Comparison of ENCODE assay signal across 7 mouse cellular contexts in genomic region chr19:12597073-12597405, GRCm38 (mm10). TPM values are rescaled to one million over a fixed set of nuclear protein-coding genes. Genes with fewer than 3 reads are reported as not detected.
DNase-seq lines count a peak whose midpoint lies in the region; ATAC-seq and TF ChIP-seq lines count a peak whose summit lies in the region.

No protein-coding gene starts in this region.

- no peak for ATAC-seq in liver, embryonic 12.5 days
- no peak for ATAC-seq in forebrain, postnatal 0 days
- no peak for ATAC-seq in midbrain, embryonic 16.5 days

- no peak for TF ChIP-seq CTCF in forebrain, postnatal 0 days (IDR thresholded peaks at IDR 0.05; ENCODE audit: low read depth)
- no peak for TF ChIP-seq CTCF in kidney, adult 2 months (conservative IDR thresholded peaks at IDR 0.05; ENCODE audit: insufficient read depth, insufficient read length, low read depth, low read length)

- no peak overlapping the region for H3K4me3 ChIP-seq in liver, embryonic 12.5 days
- H3K4me3 ChIP-seq in forebrain, postnatal 0 days (ENCODE audit: low read depth, low read length): peak overlapping the region; percentile 71
- H3K4me3 ChIP-seq in kidney, adult 2 months (ENCODE audit: insufficient read depth, low read depth, low read length): peak overlapping the region; percentile 81
- H3K4me3 ChIP-seq in midbrain, embryonic 16.5 days (ENCODE audit: low read depth, low read length): peak overlapping the region; percentile 64

- peaks cover 11% of the 10 kb centered on the region; the same call in 1 of the 2 replicates for H3K4me1 ChIP-seq in liver, embryonic 12.5 days
- H3K4me1 ChIP-seq in forebrain, postnatal 0 days (ENCODE audit: insufficient read depth): 0 out of 2 replicates have a peak, but pooled peaks cover 7% of the 10 kb centered on the region
- peaks cover 2% of the 10 kb centered on the region; the same call in 1 of the 2 replicates for H3K4me1 ChIP-seq in kidney, adult 2 months (ENCODE audit: control insufficient read depth, insufficient read depth, low read length)
- H3K4me1 ChIP-seq in midbrain, embryonic 16.5 days (ENCODE audit: control insufficient read depth, insufficient read depth, low read length): peaks cover 13% of the 10 kb centered on the region

- H3K36me3 ChIP-seq in liver, embryonic 12.5 days: no peaks in the 10 kb centered on the region
- no peaks in the 10 kb centered on the region for H3K36me3 ChIP-seq in forebrain, postnatal 0 days (ENCODE audit: insufficient read depth)
- H3K36me3 ChIP-seq in kidney, adult 2 months (ENCODE audit: control insufficient read depth, insufficient read depth, low read length): no peaks in the 10 kb centered on the region
- no peaks in the 10 kb centered on the region for H3K36me3 ChIP-seq in midbrain, embryonic 16.5 days (ENCODE audit: control insufficient read depth, insufficient read depth, low read length)

- H3K9me3 ChIP-seq in liver, embryonic 12.5 days (replicated peaks): no peaks in the 10 kb centered on the region
- H3K9me3 ChIP-seq in forebrain, postnatal 0 days (ENCODE audit: low read length): no peaks in the 10 kb centered on the region
- H3K9me3 ChIP-seq in midbrain, embryonic 16.5 days (replicated peaks; ENCODE audit: control insufficient read depth, low read length, poor library complexity, severe bottlenecking): no peaks in the 10 kb centered on the region

- H3K9ac ChIP-seq in liver, embryonic 12.5 days: no peak overlapping the region
- H3K9ac ChIP-seq in forebrain, postnatal 0 days: 0 out of 2 replicates have a peak overlapping the region, but pooled peaks have one; percentile 81
- peak overlapping the region; percentile 80 for H3K9ac ChIP-seq in midbrain, embryonic 16.5 days (ENCODE audit: low read depth, low read length)

- 71% methylated on average over 3 of the region's 3 CpGs for WGBS in liver, embryonic 12.5 days (ENCODE audit: insufficient replicate concordance)
- 54% methylated on average over 3 of the region's 3 CpGs for WGBS in forebrain, postnatal 0 days
- WGBS in kidney, adult 2 months: 37% methylated on average over 3 of the region's 3 CpGs
- WGBS in midbrain, embryonic 16.5 days: 74% methylated on average over 3 of the region's 3 CpGs

- peak overlapping the region; percentile 79; the same call in 1 of the 2 replicates for H3K4me2 ChIP-seq in liver, embryonic 12.5 days
- H3K4me2 ChIP-seq in forebrain, postnatal 0 days (ENCODE audit: low read depth): peak overlapping the region; percentile 96
- peak overlapping the region; percentile 72 for H3K4me2 ChIP-seq in midbrain, embryonic 16.5 days (ENCODE audit: low read length)

- TF ChIP-seq POLR2A in kidney, adult 2 months (IDR thresholded peaks at IDR 0.05; ENCODE audit: low read depth, low read length): peak; percentile 44

- peaks cover 21% of the 10 kb centered on the region for H3K27me3 ChIP-seq in liver, embryonic 12.5 days (replicated peaks)
- no peaks in the 10 kb centered on the region for H3K27me3 ChIP-seq in forebrain, postnatal 0 days (ENCODE audit: insufficient read depth, low read length)
- H3K27me3 ChIP-seq in kidney, adult 2 months (replicated peaks; ENCODE audit: control insufficient read depth, insufficient read depth, low read length): no peaks in the 10 kb centered on the region
- no peaks in the 10 kb centered on the region for H3K27me3 ChIP-seq in midbrain, embryonic 16.5 days (ENCODE audit: control insufficient read depth, insufficient read depth, low read depth, low read length)

- H3K27ac ChIP-seq in liver, embryonic 12.5 days: no peak overlapping the region
- 0 out of 2 replicates have a peak overlapping the region, but pooled peaks have one; percentile 69 for H3K27ac ChIP-seq in forebrain, postnatal 0 days (ENCODE audit: low read depth, low read length)
- peak overlapping the region; percentile 79 for H3K27ac ChIP-seq in kidney, adult 2 months (ENCODE audit: insufficient read depth, low read depth, low read length)
- peak overlapping the region; percentile 92; the same call in 1 of the 2 replicates for H3K27ac ChIP-seq in midbrain, embryonic 16.5 days (ENCODE audit: low read length)

- no peak for DNase-seq in liver
- DNase-seq in forebrain, postnatal 0 days: no peak
- DNase-seq in kidney, adult 2 months: peak; percentile 81
- no peak for DNase-seq in urinary bladder, postnatal 36 days (ENCODE audit: low spot score in 2 of 2)
- DNase-seq in spleen, adult 12 weeks (ENCODE audit: low spot score): no peak

RNA-seq across cellular contexts. Expression of gene Gm4952, which starts 2.7 kb away (rescaled TPM):
- polyA plus RNA-seq in liver, embryonic 12.5 days (2016; fragmentation: Nextera tagmentation; extraction: Ambion mirVana): 0.57 and 0.68 TPM in 2 replicates
- 0.29 and 0.31 TPM in 2 replicates for total RNA-seq in forebrain, postnatal 0 days (2014; rRNA removed)
- polyA plus RNA-seq in forebrain, postnatal 0 days (2015; fragmentation: Nextera tagmentation; extraction: Ambion mirVana): 0.13 and 0.19 TPM in 2 replicates
- polyA plus RNA-seq in kidney, adult 2 months (2012; rRNA removed): 2.0 and 2.5 TPM in 2 replicates
- 0.09 TPM in 1 of 2 replicates, not detected in the other for polyA plus RNA-seq in midbrain, embryonic 16.5 days (2015; fragmentation: Nextera tagmentation; extraction: Ambion mirVana)

RNA-seq across cellular contexts. Expression of gene Glyat, which starts 36.1 kb away (rescaled TPM):
- 0.33 TPM in 1 of 2 replicates, not detected in the other for polyA plus RNA-seq in liver, embryonic 12.5 days (2016; fragmentation: Nextera tagmentation; extraction: Ambion mirVana)
- total RNA-seq in forebrain, postnatal 0 days (2014; rRNA removed): not detected in 2 replicates
- polyA plus RNA-seq in forebrain, postnatal 0 days (2015; fragmentation: Nextera tagmentation; extraction: Ambion mirVana): not detected in 2 replicates
- 138 and 191 TPM in 2 replicates for polyA plus RNA-seq in kidney, adult 2 months (2012; rRNA removed)
- not detected in 2 replicates for polyA plus RNA-seq in midbrain, embryonic 16.5 days (2015; fragmentation: Nextera tagmentation; extraction: Ambion mirVana)

RNA-seq across cellular contexts. Expression of gene Fam111a, which starts 51.5 kb away (rescaled TPM):
- polyA plus RNA-seq in liver, embryonic 12.5 days (2016; fragmentation: Nextera tagmentation; extraction: Ambion mirVana): 34.1 and 35.4 TPM in 2 replicates
- 4.3 and 4.4 TPM in 2 replicates for total RNA-seq in forebrain, postnatal 0 days (2014; rRNA removed)
- polyA plus RNA-seq in forebrain, postnatal 0 days (2015; fragmentation: Nextera tagmentation; extraction: Ambion mirVana): 2.9 and 3.2 TPM in 2 replicates
- polyA plus RNA-seq in kidney, adult 2 months (2012; rRNA removed): 0.45 and 1.4 TPM in 2 replicates
- 5.3 and 6.5 TPM in 2 replicates for polyA plus RNA-seq in midbrain, embryonic 16.5 days (2015; fragmentation: Nextera tagmentation; extraction: Ambion mirVana)

Comparison
In these comparisons a context has a peak if more than half of its experiments do, and no peak if none do; other contexts are left out.
1. RNA of gene Glyat, which starts 36.1 kb away (polyA plus RNA-seq): 138 to 191 TPM in kidney, adult 2 months; not detected in forebrain, postnatal 0 days, 0.33 TPM in liver, embryonic 12.5 days and not detected in midbrain, embryonic 16.5 days; every median in the first group is over 100 times any median in the second.
2. Peak in every context shown above with its lines, with median percentiles within 50 percentile points of each other: H3K4me2 ChIP-seq.